ENCODE assay signal across 16 mouse cellular contexts in the genomic region with DNA sequence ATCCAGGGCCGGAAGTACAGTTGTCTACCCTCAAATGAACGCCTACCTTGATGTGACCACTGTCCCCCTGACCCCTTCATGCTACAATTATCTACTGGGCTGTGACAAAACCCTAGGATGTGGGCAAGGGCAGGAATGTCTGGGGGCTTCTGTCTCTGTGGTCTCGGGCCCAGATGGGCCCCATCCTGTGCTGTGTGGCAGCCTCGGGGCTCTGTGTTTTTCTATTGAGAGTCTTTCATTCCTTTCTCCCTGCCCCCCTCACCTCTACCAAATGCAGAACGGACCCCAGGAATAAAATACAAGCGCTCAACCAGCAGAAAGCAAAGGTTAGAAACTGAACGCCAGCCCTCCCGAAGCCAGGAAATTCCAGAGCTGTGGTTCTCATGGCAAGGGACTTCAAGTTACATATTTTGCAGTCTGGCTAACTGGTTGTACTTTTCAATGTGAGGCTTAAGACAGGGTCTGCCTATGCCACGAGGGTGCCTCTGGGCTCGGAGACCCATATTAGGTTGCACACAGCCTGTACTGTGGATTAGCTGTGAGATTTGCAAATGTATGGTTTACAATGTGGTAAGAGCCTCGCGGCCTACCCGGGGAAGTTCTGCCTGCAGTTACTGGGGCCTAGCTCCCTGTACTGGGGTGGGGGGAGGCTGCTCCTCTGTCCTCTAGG.
DNase-seq lines count a peak whose midpoint lies in the region; ATAC-seq and TF ChIP-seq lines count a peak whose summit lies in the region.
"Had no signal": no experiment of that assay in that cellular context is flagged by ENCODE, and none has a peak within 500 bp of the region (broad histone marks: within the 10 kb centered on the region; RNA-seq: fewer than 3 reads in every experiment).

No protein-coding gene starts in this region.

- H3K4me2 ChIP-seq in forebrain, embryonic 11.5 days (ENCODE audit: low read depth, low read length, severe bottlenecking): no peak overlapping the region
- no peak overlapping the region for H3K4me2 ChIP-seq in forebrain, embryonic 16.5 days (ENCODE audit: low read length)
- no peak overlapping the region for H3K4me2 ChIP-seq in kidney, postnatal 0 days (ENCODE audit: low read length)
- no peak overlapping the region for H3K4me2 ChIP-seq in kidney, embryonic 14.5 days (replicated peaks; ENCODE audit: low read depth, low read length)
- H3K4me2 ChIP-seq in embryonic facial prominence, embryonic 11.5 days (ENCODE audit: low read depth, low read length): no peak overlapping the region
- 0 out of 2 replicates have a peak overlapping the region, but pooled peaks have one; percentile 3 for H3K4me2 ChIP-seq in limb, embryonic 13.5 days (replicated peaks)
- H3K4me2 ChIP-seq: liver, embryonic 13.5 days; neural tube, embryonic 12.5 days had no signal

- no peak for TF ChIP-seq CTCF in kidney, postnatal 0 days (IDR thresholded peaks at IDR 0.05; ENCODE audit: low read depth)

- peak; percentile 54 for DNase-seq in forebrain, embryonic 11.5 days (ENCODE audit: low spot score)
- DNase-seq in kidney, postnatal 0 days (ENCODE audit: low spot score): peak; percentile 29
- DNase-seq in embryonic facial prominence, embryonic 11.5 days (ENCODE audit: low spot score): peak; percentile 71
- no peak for DNase-seq in adrenal gland, adult 2 months
- no peak for DNase-seq in spleen, postnatal 10 days (ENCODE audit: low spot score in 2 of 2)
- DNase-seq: adrenal gland, postnatal 10 days; cerebellum, adult 11 months; cerebellum, postnatal 36 days; kidney, adult 18-20 months; kidney, postnatal 4 days; liver, embryonic 13.5 days; right cerebral cortex, postnatal 14 days had no signal

- H3K4me1 ChIP-seq in forebrain, embryonic 11.5 days (replicated peaks; ENCODE audit: control insufficient read depth, insufficient read depth, low read length): no peaks in the 10 kb centered on the region; the same call in 1 of the 2 replicates
- H3K4me1 ChIP-seq in forebrain, embryonic 16.5 days (replicated peaks; ENCODE audit: control insufficient read depth, insufficient read depth, low read length): no peaks in the 10 kb centered on the region
- H3K4me1 ChIP-seq in kidney, postnatal 0 days (replicated peaks; ENCODE audit: insufficient read depth, low read length): 0 out of 2 replicates have a peak, but pooled peaks cover 2% of the 10 kb centered on the region
- peaks cover 8% of the 10 kb centered on the region; the same call in 1 of the 2 replicates for H3K4me1 ChIP-seq in kidney, embryonic 14.5 days (ENCODE audit: control insufficient read depth, insufficient read depth, low read length)
- H3K4me1 ChIP-seq in embryonic facial prominence, embryonic 11.5 days (ENCODE audit: control insufficient read depth, insufficient read depth, low read length): no peaks in the 10 kb centered on the region; the same call in 1 of the 2 replicates
- H3K4me1 ChIP-seq in limb, embryonic 13.5 days: peaks cover 41% of the 10 kb centered on the region
- H3K4me1 ChIP-seq: liver, embryonic 13.5 days had no signal

- no peaks in the 10 kb centered on the region for H3K36me3 ChIP-seq in forebrain, embryonic 11.5 days (ENCODE audit: control insufficient read depth, insufficient read depth, low read length)
- no peaks in the 10 kb centered on the region for H3K36me3 ChIP-seq in forebrain, embryonic 16.5 days (ENCODE audit: control insufficient read depth, insufficient read depth)
- H3K36me3 ChIP-seq in kidney, postnatal 0 days (ENCODE audit: insufficient read depth, low read length): no peaks in the 10 kb centered on the region
- no peaks in the 10 kb centered on the region for H3K36me3 ChIP-seq in kidney, embryonic 14.5 days (ENCODE audit: control insufficient read depth, insufficient read depth, low read length)
- no peaks in the 10 kb centered on the region for H3K36me3 ChIP-seq in embryonic facial prominence, embryonic 11.5 days (replicated peaks; ENCODE audit: control insufficient read depth, insufficient read depth, low read depth, low read length)
- H3K36me3 ChIP-seq in limb, embryonic 13.5 days: no peaks in the 10 kb centered on the region
- H3K36me3 ChIP-seq: liver, embryonic 13.5 days; neural tube, embryonic 12.5 days had no signal

- 45% methylated on average over 13 of the region's 13 CpGs for WGBS in forebrain, embryonic 11.5 days
- 50% methylated on average over 13 of the region's 13 CpGs for WGBS in forebrain, embryonic 16.5 days
- WGBS in kidney, postnatal 0 days: 27% methylated on average over 13 of the region's 13 CpGs
- WGBS in kidney, embryonic 14.5 days: 30% methylated on average over 13 of the region's 13 CpGs
- WGBS in embryonic facial prominence, embryonic 11.5 days: 16% methylated on average over 13 of the region's 13 CpGs
- 25% methylated on average over 13 of the region's 13 CpGs for WGBS in limb, embryonic 13.5 days

- no peaks in the 10 kb centered on the region for H3K9me3 ChIP-seq in forebrain, embryonic 11.5 days (ENCODE audit: control insufficient read depth, low read length)
- no peaks in the 10 kb centered on the region for H3K9me3 ChIP-seq in forebrain, embryonic 16.5 days (ENCODE audit: control insufficient read depth, low read length)
- no peaks in the 10 kb centered on the region for H3K9me3 ChIP-seq in kidney, postnatal 0 days (replicated peaks; ENCODE audit: low read length)
- H3K9me3 ChIP-seq in kidney, embryonic 14.5 days (ENCODE audit: control insufficient read depth, low read length): no peaks in the 10 kb centered on the region
- H3K9me3 ChIP-seq in embryonic facial prominence, embryonic 11.5 days (replicated peaks; ENCODE audit: control insufficient read depth, low read length): no peaks in the 10 kb centered on the region
- 0 out of 2 replicates have a peak, but pooled peaks cover 4% of the 10 kb centered on the region for H3K9me3 ChIP-seq in limb, embryonic 13.5 days
- H3K9me3 ChIP-seq: liver, embryonic 13.5 days; neural tube, embryonic 12.5 days had no signal

- H3K27ac ChIP-seq in forebrain, embryonic 11.5 days (ENCODE audit: low read depth, low read length): no peak overlapping the region
- H3K27ac ChIP-seq in forebrain, embryonic 16.5 days (ENCODE audit: low read length): no peak overlapping the region
- no peak overlapping the region for H3K27ac ChIP-seq in kidney, postnatal 0 days
- H3K27ac ChIP-seq in kidney, embryonic 14.5 days (ENCODE audit: low read depth, low read length): no peak overlapping the region
- peak overlapping the region; percentile 80 for H3K27ac ChIP-seq in embryonic facial prominence, embryonic 11.5 days (replicated peaks; ENCODE audit: low read depth, low read length)
- peak overlapping the region; percentile 91 for H3K27ac ChIP-seq in limb, embryonic 13.5 days
- H3K27ac ChIP-seq: liver, embryonic 13.5 days; neural tube, embryonic 12.5 days had no signal

- ATAC-seq in forebrain, embryonic 11.5 days (replicated peaks; ENCODE audit: low FRiP score): no peak
- ATAC-seq in forebrain, embryonic 16.5 days: no peak
- no peak for ATAC-seq in kidney, postnatal 0 days (replicated peaks; ENCODE audit: low FRiP score, low read depth)
- ATAC-seq in kidney, embryonic 14.5 days (ENCODE audit: low FRiP score, low TSS enrichment): no peak
- peak; percentile 81 for ATAC-seq in embryonic facial prominence, embryonic 11.5 days (replicated peaks; ENCODE audit: insufficient number of reproducible peaks, low FRiP score, low TSS enrichment, low read depth)
- ATAC-seq in limb, embryonic 13.5 days (ENCODE audit: low FRiP score, low read depth): peak; percentile 91

- no peaks in the 10 kb centered on the region for H3K27me3 ChIP-seq in forebrain, embryonic 11.5 days (ENCODE audit: control insufficient read depth, insufficient read depth, low read length)
- no peaks in the 10 kb centered on the region for H3K27me3 ChIP-seq in forebrain, embryonic 16.5 days (replicated peaks; ENCODE audit: control insufficient read depth, insufficient read depth, low read length)
- no peaks in the 10 kb centered on the region for H3K27me3 ChIP-seq in kidney, postnatal 0 days (ENCODE audit: insufficient read depth, low read length)
- no peaks in the 10 kb centered on the region for H3K27me3 ChIP-seq in kidney, embryonic 14.5 days (ENCODE audit: control insufficient read depth, insufficient read depth, low read length)
- no peaks in the 10 kb centered on the region for H3K27me3 ChIP-seq in embryonic facial prominence, embryonic 11.5 days (ENCODE audit: control insufficient read depth, insufficient read depth, low read length)
- peaks cover 11% of the 10 kb centered on the region for H3K27me3 ChIP-seq in limb, embryonic 13.5 days
- H3K27me3 ChIP-seq: liver, embryonic 13.5 days; neural tube, embryonic 12.5 days had no signal

- no peak overlapping the region for H3K4me3 ChIP-seq in forebrain, embryonic 11.5 days (ENCODE audit: low read depth, low read length)
- H3K4me3 ChIP-seq in forebrain, embryonic 16.5 days (replicated peaks; ENCODE audit: low read length): no peak overlapping the region
- no peak overlapping the region for H3K4me3 ChIP-seq in kidney, postnatal 0 days (replicated peaks; ENCODE audit: low read depth, low read length)
- H3K4me3 ChIP-seq in kidney, embryonic 14.5 days (ENCODE audit: low read length): no peak overlapping the region
- H3K4me3 ChIP-seq in embryonic facial prominence, embryonic 11.5 days (ENCODE audit: low read depth, low read length): no peak overlapping the region
- H3K4me3 ChIP-seq in limb, embryonic 13.5 days: no peak overlapping the region
- H3K4me3 ChIP-seq: liver, embryonic 13.5 days; neural tube, embryonic 12.5 days had no signal

- H3K9ac ChIP-seq in forebrain, embryonic 11.5 days (ENCODE audit: low read length): no peak overlapping the region
- H3K9ac ChIP-seq in forebrain, embryonic 16.5 days (replicated peaks; ENCODE audit: low read depth, low read length): no peak overlapping the region
- no peak overlapping the region for H3K9ac ChIP-seq in kidney, postnatal 0 days (ENCODE audit: low read depth, low read length)
- H3K9ac ChIP-seq in kidney, embryonic 14.5 days (ENCODE audit: low read depth, low read length): no peak overlapping the region
- peak overlapping the region; percentile 35 for H3K9ac ChIP-seq in embryonic facial prominence, embryonic 11.5 days (replicated peaks; ENCODE audit: low read length)
- H3K9ac ChIP-seq in limb, embryonic 13.5 days: no peak overlapping the region
- H3K9ac ChIP-seq: liver, embryonic 13.5 days; neural tube, embryonic 12.5 days had no signal

Comparison
In these comparisons a context has a peak if more than half of its experiments do, and no peak if none do; other contexts are left out.
1. ATAC-seq: peak in embryonic facial prominence, embryonic 11.5 days (single experiment) and limb, embryonic 13.5 days (single experiment); none in forebrain, embryonic 11.5 days (single experiment), forebrain, embryonic 16.5 days (single experiment), kidney, postnatal 0 days (single experiment) and kidney, embryonic 14.5 days (single experiment).
2. DNase-seq: peak in forebrain, embryonic 11.5 days (single experiment), kidney, postnatal 0 days (single experiment) and embryonic facial prominence, embryonic 11.5 days (single experiment); none in adrenal gland, adult 2 months (single experiment) and spleen, postnatal 10 days (0 of 2).
3. H3K27ac ChIP-seq: peak in embryonic facial prominence, embryonic 11.5 days (single experiment) and limb, embryonic 13.5 days (single experiment); none in forebrain, embryonic 11.5 days (single experiment), forebrain, embryonic 16.5 days (single experiment), kidney, postnatal 0 days (single experiment) and kidney, embryonic 14.5 days (single experiment).